Mouse (Mus musculus) gastrocnemius, postnatal 36 days (tissue): ENCODE measurements around the gene Ccdc106. TPM values are rescaled to one million over a fixed set of nuclear protein-coding genes. Genes with fewer than 3 reads are reported as not detected.
"Not testable (repeated sequence)": the region's sequence is repeated elsewhere in the genome, so short reads cannot be mapped to it uniquely, and the experiment has no call there.

Experiments used
- DNase-seq, 2 experiments: peaks; one replicate each; pipeline ENCODE4 v3.0.0; 2022
- intact Hi-C: fragments of 180-260 bp; cut with DNase I; formaldehyde crosslinking; loops from one replicate; pipeline ENCODE4 v1.15.1; 2025
- long read RNA-seq, 2 experiments: library from polyadenylated mRNA; stranded (forward); transcript quantifications; one replicate each; pipeline ENCODE4 v2.0.0; 2021
- total RNA-seq, 2 experiments: library from RNA; stranded (reverse); gene quantifications; 2 replicates each; pipeline ENCODE4 v1.2.3; 2021

Gene Ccdc106
- total RNA-seq = under 1 TPM in 1 of 2 experiments, not detected in 1; 0.20 TPM
- long read RNA-seq, experiment 1, partial matches to known transcripts = 1 of 2 reads
- long read RNA-seq, experiment 1, other reads (novel, unspliced or antisense) = 1 of 2 reads
- long read RNA-seq, experiment 2 = 0 reads

- intact Hi-C loops = no loop called here
- peak; percentile 99 for DNase-seq
These were observed at the start of gene Ccdc106, which contains the start of gene Zfp865 for GRCm38 (mm10) chr7:5020000-5020681. Gene Ccdc106 (plus strand): TSS chr7:5020553. Gene Zfp865 (plus strand): TSS chr7:5020376.

DNA sequence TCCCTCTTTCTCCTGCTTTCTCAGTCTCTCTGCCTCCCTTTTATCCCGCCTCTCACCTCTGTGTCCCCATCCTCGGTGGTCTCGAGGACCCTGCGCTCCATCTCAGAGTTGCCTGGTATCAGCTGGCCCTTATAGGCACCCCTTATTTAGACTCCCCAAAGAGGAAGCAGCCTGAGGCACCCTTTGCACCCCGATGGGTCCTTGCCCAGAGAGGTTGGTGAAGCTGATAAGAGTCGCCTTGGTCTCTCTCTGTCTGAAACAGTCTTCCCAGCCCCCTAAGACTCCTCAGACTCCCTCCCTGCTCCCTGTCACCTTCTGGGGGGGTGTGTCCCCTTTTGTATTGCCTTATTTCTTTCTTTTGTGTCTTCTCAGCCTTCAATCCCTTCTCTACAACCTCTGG, 49.3 kb upstream of the Ccdc106 start, which contains the start of gene Sbk3:
Gene Sbk3 (minus strand): TSS at position 101 of the 400 bp plus-strand sequence.
- no peak for DNase-seq
- intact Hi-C loops = no loop called here

GRCm38 (mm10) chr7:4971710-4972109, 48.6 kb upstream of the Ccdc106 start:
- intact Hi-C loops = no loop called here
- DNase-seq = no peak

DNA sequence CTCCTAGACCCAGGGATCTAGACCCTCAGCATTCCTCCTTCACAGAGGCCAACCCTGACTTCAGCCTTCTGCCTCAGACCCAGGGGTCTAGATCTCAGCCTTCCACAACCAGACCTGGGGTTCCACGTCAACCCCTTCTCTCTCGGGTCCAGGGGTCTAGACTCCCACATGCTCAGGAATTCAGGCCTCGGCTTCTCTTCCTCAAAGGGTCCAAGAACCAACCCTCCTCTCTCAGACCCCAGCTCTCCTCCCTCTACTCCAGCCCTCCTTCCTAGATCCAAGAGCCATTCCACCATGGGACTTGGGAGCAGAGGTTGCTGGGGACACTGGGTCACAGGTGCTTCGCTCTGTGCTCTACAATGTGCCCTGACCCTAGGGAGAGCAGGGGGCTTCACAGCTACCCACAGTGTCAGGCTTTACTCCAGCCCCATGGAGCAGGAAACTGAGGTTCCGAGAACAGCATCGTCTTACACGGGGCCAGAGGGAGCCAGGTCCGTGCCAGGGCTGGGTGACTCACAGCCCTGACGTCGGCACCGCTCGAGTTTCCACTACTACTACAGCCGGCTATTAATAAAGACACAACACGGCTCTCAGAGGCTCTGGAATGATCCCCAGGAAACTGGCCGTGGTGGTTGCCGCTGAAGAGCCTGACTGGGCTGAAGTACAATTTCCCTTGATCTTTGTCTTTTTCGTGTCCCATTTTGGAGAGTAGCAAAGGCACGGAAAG, 47.9 kb upstream of the Ccdc106 start:
- intact Hi-C loops = no loop called here
- DNase-seq = peak; percentile 68 to 71

DNA sequence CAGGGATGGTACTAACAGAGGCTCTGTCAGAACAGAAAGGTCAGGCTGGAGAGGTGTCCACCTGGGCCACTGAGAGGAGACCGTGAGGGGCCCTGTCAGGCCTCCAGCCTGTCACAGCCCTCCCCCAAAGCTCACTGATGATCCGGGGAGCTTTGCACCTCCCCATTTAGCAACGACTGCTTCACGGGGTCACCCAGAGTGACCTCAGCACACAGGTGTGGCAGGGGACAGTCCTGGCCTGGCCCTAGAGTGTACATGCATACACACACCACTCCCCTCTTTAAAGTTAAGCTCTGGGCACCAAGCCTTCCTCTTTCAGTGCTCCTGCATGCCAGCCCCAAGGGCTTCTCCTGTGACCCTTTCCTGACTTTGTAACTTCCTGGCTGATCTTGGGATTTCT, 44.9 kb upstream of the Ccdc106 start:
- intact Hi-C loops = no loop called here

DNA sequence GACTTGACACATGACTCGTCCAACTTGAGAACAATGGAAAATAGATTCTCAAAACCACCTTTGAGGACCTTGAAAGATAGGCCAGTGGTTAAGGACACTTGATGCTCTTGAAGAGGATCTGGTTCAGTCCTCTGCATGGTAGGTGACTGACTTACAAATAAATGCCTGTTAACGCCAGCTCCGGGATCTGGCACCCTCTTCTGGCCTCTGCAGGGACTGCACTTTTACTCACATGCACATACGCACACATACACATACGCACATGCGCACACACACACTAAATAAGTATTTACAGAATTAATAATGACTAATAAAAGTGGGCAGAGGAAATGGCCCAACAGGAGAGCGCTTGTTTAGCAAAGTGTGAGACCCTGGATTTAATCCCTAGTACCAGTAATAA, 43.5 kb upstream of the Ccdc106 start:
- DNase-seq = no peak
- intact Hi-C loops = no loop called here

More for the DNA sequence above, 44.9 kb upstream of the Ccdc106 start:
- no peak for DNase-seq

- DNase-seq = no peak
- intact Hi-C loops = no loop called here
These were observed 32.1 kb upstream of the Ccdc106 start for GRCm38 (mm10) chr7:4988250-4988649.

- no peak for DNase-seq
- intact Hi-C loops = no loop called here
These were observed 26.9 kb upstream of the Ccdc106 start for GRCm38 (mm10) chr7:4993347-4993998.

DNA sequence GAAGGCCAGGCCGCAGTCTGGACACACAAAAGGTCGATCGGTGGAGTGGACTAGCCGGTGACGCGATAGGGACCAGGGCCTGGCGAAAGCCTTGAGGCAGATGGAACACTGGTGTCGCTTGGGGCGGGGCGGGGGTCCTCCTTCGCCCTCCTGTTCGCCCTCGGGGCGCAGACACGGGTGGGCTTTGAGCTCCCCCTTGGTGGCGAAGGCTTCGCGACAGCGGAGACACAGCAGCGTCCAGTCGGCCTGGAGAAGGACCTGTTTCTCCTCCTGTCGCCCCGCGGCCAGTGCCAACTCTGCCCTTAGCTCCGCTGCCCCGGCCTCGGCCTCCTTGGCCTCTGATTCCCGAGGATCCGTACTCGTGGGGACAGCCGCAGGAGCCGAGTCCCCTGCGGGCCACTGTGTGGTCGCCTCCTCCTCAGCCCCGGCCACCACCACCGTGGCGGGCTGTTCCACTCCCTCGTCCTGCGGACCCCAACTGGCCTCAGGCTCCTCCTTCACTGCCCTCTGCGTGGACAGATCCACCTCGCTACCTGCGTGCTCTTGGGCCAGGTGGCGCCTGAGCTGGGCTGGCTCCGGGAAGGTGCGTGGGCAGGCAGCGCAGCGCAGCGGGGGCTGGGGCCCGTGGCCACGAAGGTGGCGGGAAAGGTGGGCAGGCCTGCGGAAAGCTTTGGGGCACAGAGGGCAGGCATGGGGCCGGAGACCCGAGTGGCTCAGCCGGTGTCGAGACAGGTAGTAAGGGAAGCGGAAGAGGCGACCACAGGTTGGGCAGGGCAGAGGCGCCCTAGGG, 26.2 kb upstream of the Ccdc106 start:
- no peak for DNase-seq
- intact Hi-C loops = no loop called here

DNA sequence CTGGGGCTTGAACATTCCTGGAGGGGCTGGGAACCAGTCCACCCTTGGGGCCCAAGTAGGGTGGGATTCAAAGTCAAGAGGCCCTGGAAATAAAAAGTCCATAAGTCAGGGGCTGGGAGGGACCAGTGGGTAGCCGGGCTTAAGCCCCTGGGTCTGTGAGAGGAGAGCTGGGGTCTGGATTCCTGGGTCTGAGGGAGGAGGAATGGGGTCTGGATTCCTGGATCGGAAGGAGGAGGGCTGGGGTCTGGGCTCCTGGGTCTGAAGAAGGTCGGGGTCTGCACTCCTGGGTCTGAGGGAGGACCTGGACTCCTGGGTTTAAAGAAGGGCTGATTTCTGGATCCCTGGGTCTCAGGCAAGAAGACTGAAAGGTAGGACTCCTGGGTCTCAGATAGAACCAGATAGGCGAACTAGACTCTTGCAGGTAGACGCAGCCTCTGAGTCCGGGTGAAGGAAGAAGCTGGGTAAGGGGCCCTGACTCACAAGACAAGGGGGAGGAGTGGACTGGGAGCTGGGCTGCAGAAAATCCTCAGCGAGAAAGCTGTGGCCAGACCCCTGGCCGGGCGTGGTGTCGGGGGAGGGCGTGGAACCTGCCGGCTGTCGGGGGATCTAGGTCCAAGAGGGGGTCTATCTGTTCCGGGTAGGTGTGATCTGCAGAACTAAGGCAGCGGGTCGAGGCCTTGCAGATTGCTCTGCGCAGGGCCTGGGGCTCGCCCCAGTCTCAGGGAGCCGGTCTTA, 24.9 kb upstream of the Ccdc106 start:
- intact Hi-C loops = no loop called here
- DNase-seq = no peak

GRCm38 (mm10) chr7:4996003-4996895, 24.1 kb upstream of the Ccdc106 start, which contains the start of gene Zfp579:
Gene Zfp579 (minus strand): TSS chr7:4996158.
- DNase-seq = peak; percentile 93 to 94
- intact Hi-C loops = no loop called here

DNA sequence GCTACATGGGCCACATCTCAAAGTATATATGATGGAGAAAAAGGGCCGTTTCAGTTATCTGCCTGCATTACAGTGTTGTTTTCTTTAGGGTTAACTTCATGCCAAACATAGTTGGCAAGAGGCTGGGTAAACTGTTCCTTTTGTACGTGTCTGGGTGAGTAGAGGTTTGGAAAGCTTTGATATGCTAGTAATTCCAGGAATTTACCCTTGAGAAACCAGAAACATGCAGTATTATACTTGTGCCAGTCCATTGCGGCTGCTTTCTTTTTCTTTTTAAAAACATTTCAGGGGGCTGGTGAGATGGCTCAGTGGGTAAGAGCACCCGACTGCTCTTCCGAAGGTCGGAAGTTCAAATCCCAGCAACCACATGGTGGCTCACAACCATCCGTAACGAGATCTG, 23.4 kb upstream of the Ccdc106 start:
- intact Hi-C loops = no loop called here
- DNase-seq = no peak

- intact Hi-C loops = no loop called here
- no peak for DNase-seq
These were observed 20.5 kb upstream of the Ccdc106 start for GRCm38 (mm10) chr7:4999876-5000275.

DNA sequence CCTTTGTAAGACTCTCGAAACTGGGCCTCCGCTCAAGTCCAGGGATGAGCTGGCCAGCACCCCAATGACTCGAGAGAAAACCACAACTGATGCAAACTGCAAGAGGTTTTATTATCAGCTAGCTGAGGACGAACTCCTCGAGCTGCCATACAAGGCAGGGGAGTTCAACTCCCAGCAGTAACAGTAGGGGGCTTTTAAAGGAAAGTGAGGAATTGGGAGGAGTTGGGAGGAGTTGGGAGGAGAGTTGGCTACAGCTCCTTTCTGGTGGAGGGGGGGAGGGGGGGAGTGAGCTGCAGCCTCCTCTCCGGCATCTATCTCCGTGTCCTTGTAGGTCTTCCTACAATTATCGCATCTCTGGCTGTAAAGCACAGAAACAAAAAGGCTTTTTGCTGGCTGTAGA, 17.5 kb upstream of the Ccdc106 start:
- intact Hi-C loops, DNase-seq: not testable (repeated sequence)

- intact Hi-C loops = loop anchor here (5.0 kb wide), 1 partner anchor 44 kb away; the partner anchor contains the start of gene Zfp580
- DNase-seq = no peak
These were observed 12.1 kb upstream of the Ccdc106 start for GRCm38 (mm10) chr7:5008229-5008628.

- intact Hi-C loops = no loop called here
- DNase-seq = no peak
These were observed 7.5 kb upstream of the Ccdc106 start for GRCm38 (mm10) chr7:5012681-5013513.

GRCm38 (mm10) chr7:5014251-5015117, 5.9 kb upstream of the Ccdc106 start, which contains the start of the genes Zfp524 and Fiz1:
Gene Zfp524 (plus strand): TSS chr7:5014415.
Gene Fiz1 (minus strand): TSS chr7:5014697.
- intact Hi-C loops = no loop called here
- DNase-seq = peak; percentile 95 to 98
